Mouse (Mus musculus) lung, postnatal 0 days (tissue): ENCODE measurements around the gene Gls2.

Experiments
- CTCF ChIP-seq: IDR thresholded peaks from 2 replicates; pipeline ENCODE4 v1.5.1; 2016; ENCODE audit warnings: antibody characterized with exemption, mild to moderate bottlenecking
- EP300 ChIP-seq: IDR thresholded peaks from 2 replicates; pipeline ENCODE4 v1.6.1; 2016; ENCODE audit warnings: antibody characterized with exemption, mild to moderate bottlenecking, control low read depth

DNA sequence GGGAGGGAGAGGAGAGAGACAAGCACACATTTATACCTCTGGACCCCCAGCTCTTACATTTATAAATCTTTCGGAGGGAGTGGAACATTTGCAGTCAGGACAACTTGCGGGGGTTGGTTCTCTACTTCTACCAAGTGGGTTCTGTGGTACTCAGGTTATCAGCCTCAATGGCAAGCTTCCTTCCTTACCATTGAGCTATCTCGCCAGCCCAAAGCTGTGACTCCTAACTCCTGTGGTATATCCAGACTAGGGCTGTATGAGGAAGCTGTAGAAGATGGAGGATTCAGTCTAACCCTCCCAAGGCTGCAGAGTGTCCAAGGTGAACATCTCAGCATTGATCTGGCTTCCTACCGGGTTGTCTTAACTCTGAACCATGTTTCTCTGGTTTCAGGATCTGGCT, 44.9 kb downstream of the Gls2 start:
- TF ChIP-seq EP300, result no peak
- no peak for TF ChIP-seq CTCF
